Mouse (Mus musculus): ENCODE measurements around the gene Senp6. TPM values are rescaled to one million over a fixed set of nuclear protein-coding genes. Genes with fewer than 3 reads are reported as not detected.

The Senp6 gene
- polyA plus RNA-seq, 1 experiment: 15.5 TPM

GRCm38 (mm10) chr9:80155277-80155676 is 88.6 kb downstream of the Senp6 start:
- H3K79me2 ChIP-seq (ENCODE audit: control insufficient read depth, insufficient read depth): no peaks in the 10 kb centered on the region
- H3K4me3 ChIP-seq (ENCODE audit: insufficient read depth, poor library complexity, severe bottlenecking): no peak overlapping the region
- H3K36me3 ChIP-seq (ENCODE audit: control insufficient read depth, insufficient read depth): no peaks in the 10 kb centered on the region
- no peak for TF ChIP-seq CTCF (IDR thresholded peaks at IDR 0.05; ENCODE audit: control insufficient read depth, insufficient read depth, insufficient read length)
- TF ChIP-seq MYOG (IDR thresholded peaks at IDR 0.05; ENCODE audit: control insufficient read depth, extremely low read depth, insufficient read length): no peak
- TF ChIP-seq MAX (IDR thresholded peaks at IDR 0.05): no peak
- TF ChIP-seq USF1 (IDR thresholded peaks at IDR 0.05; ENCODE audit: low read depth): no peak
- no peak for TF ChIP-seq MYOD1 (IDR thresholded peaks at IDR 0.05; ENCODE audit: control insufficient read depth, insufficient read length, low read depth)
- no peak for TF ChIP-seq CEBPB (IDR thresholded peaks at IDR 0.05; ENCODE audit: low read depth)
- TF ChIP-seq FOSL1 (IDR thresholded peaks at IDR 0.05; ENCODE audit: insufficient read depth, low read length, poor library complexity, severe bottlenecking): no peak
- H3K79me3 ChIP-seq (ENCODE audit: low read depth): no peaks in the 10 kb centered on the region
- H3ac ChIP-seq (ENCODE audit: control insufficient read depth, insufficient read length, low read depth): no peak overlapping the region
- H3K27me3 ChIP-seq (ENCODE audit: control insufficient read depth, insufficient read depth, insufficient read length): no peaks in the 10 kb centered on the region

GRCm38 (mm10) chr9:80156780-80157179 is 90.1 kb downstream of the Senp6 start:
- TF ChIP-seq FOSL1 (IDR thresholded peaks at IDR 0.05; ENCODE audit: insufficient read depth, low read length, poor library complexity, severe bottlenecking) (no peak), MYOD1 (IDR thresholded peaks at IDR 0.05; ENCODE audit: control insufficient read depth, insufficient read length, low read depth) (no peak)
- Histone ChIP-seq H3K79me2 (ENCODE audit: control insufficient read depth, insufficient read depth) (no peaks in the 10 kb centered on the region), H3K79me3 (ENCODE audit: low read depth) (no peaks in the 10 kb centered on the region), H3K4me3 (ENCODE audit: insufficient read depth, poor library complexity, severe bottlenecking) (no peak overlapping the region), H3K36me3 (ENCODE audit: control insufficient read depth, insufficient read depth) (no peaks in the 10 kb centered on the region), H3K27me3 (ENCODE audit: control insufficient read depth, insufficient read depth, insufficient read length) (no peaks in the 10 kb centered on the region), H3ac (ENCODE audit: control insufficient read depth, insufficient read length, low read depth) (no peak overlapping the region)

- H3K79me2 ChIP-seq (ENCODE audit: control insufficient read depth, insufficient read depth): no peaks in the 10 kb centered on the region
- H3K36me3 ChIP-seq (ENCODE audit: control insufficient read depth, insufficient read depth): no peaks in the 10 kb centered on the region
- no peak overlapping the region for H3ac ChIP-seq (ENCODE audit: control insufficient read depth, insufficient read length, low read depth)
- H3K79me3 ChIP-seq (ENCODE audit: low read depth): no peaks in the 10 kb centered on the region
- TF ChIP-seq MYOG (IDR thresholded peaks at IDR 0.05; ENCODE audit: control insufficient read depth, extremely low read depth, insufficient read length) (no peak), MAX (IDR thresholded peaks at IDR 0.05) (no peak), USF1 (IDR thresholded peaks at IDR 0.05; ENCODE audit: low read depth) (no peak), MYOD1 (IDR thresholded peaks at IDR 0.05; ENCODE audit: control insufficient read depth, insufficient read length, low read depth) (no peak), FOSL1 (IDR thresholded peaks at IDR 0.05; ENCODE audit: insufficient read depth, low read length, poor library complexity, severe bottlenecking) (no peak), CEBPB (IDR thresholded peaks at IDR 0.05; ENCODE audit: low read depth) (no peak), CTCF (IDR thresholded peaks at IDR 0.05; ENCODE audit: control insufficient read depth, insufficient read depth, insufficient read length) (no peak)
- H3K4me3 ChIP-seq (ENCODE audit: insufficient read depth, poor library complexity, severe bottlenecking): no peak overlapping the region
- no peaks in the 10 kb centered on the region for H3K27me3 ChIP-seq (ENCODE audit: control insufficient read depth, insufficient read depth, insufficient read length)
These were observed 91.2 kb downstream of the Senp6 start for GRCm38 (mm10) chr9:80157840-80158465.

GRCm38 (mm10) chr9:80158937-80159336 is 92.2 kb downstream of the Senp6 start:
- H3K27me3 ChIP-seq (ENCODE audit: control insufficient read depth, insufficient read depth, insufficient read length): no peaks in the 10 kb centered on the region
- H3K4me3 ChIP-seq (ENCODE audit: insufficient read depth, poor library complexity, severe bottlenecking): no peak overlapping the region
- H3K36me3 ChIP-seq (ENCODE audit: control insufficient read depth, insufficient read depth): no peaks in the 10 kb centered on the region
- no peak overlapping the region for H3ac ChIP-seq (ENCODE audit: control insufficient read depth, insufficient read length, low read depth)
- no peaks in the 10 kb centered on the region for H3K79me3 ChIP-seq (ENCODE audit: low read depth)
- no peak for TF ChIP-seq CEBPB (IDR thresholded peaks at IDR 0.05; ENCODE audit: low read depth)
- TF ChIP-seq MYOD1 (IDR thresholded peaks at IDR 0.05; ENCODE audit: control insufficient read depth, insufficient read length, low read depth): no peak
- no peak for TF ChIP-seq FOSL1 (IDR thresholded peaks at IDR 0.05; ENCODE audit: insufficient read depth, low read length, poor library complexity, severe bottlenecking)
- TF ChIP-seq CTCF (IDR thresholded peaks at IDR 0.05; ENCODE audit: control insufficient read depth, insufficient read depth, insufficient read length): no peak
- no peak for TF ChIP-seq MYOG (IDR thresholded peaks at IDR 0.05; ENCODE audit: control insufficient read depth, extremely low read depth, insufficient read length)
- no peak for TF ChIP-seq USF1 (IDR thresholded peaks at IDR 0.05; ENCODE audit: low read depth)
- TF ChIP-seq MAX (IDR thresholded peaks at IDR 0.05): no peak
- no peaks in the 10 kb centered on the region for H3K79me2 ChIP-seq (ENCODE audit: control insufficient read depth, insufficient read depth)

GRCm38 (mm10) chr9:80161451-80161850 is 94.7 kb downstream of the Senp6 start:
- no peaks in the 10 kb centered on the region for H3K36me3 ChIP-seq (ENCODE audit: control insufficient read depth, insufficient read depth)
- no peaks in the 10 kb centered on the region for H3K27me3 ChIP-seq (ENCODE audit: control insufficient read depth, insufficient read depth, insufficient read length)
- no peaks in the 10 kb centered on the region for H3K79me2 ChIP-seq (ENCODE audit: control insufficient read depth, insufficient read depth)
- no peak overlapping the region for H3ac ChIP-seq (ENCODE audit: control insufficient read depth, insufficient read length, low read depth)
- TF ChIP-seq MYOG (IDR thresholded peaks at IDR 0.05; ENCODE audit: control insufficient read depth, extremely low read depth, insufficient read length) (no peak), MAX (IDR thresholded peaks at IDR 0.05) (no peak), USF1 (IDR thresholded peaks at IDR 0.05; ENCODE audit: low read depth) (no peak), CEBPB (IDR thresholded peaks at IDR 0.05; ENCODE audit: low read depth) (no peak), CTCF (IDR thresholded peaks at IDR 0.05; ENCODE audit: control insufficient read depth, insufficient read depth, insufficient read length) (no peak), MYOD1 (IDR thresholded peaks at IDR 0.05; ENCODE audit: control insufficient read depth, insufficient read length, low read depth) (no peak)
- no peak overlapping the region for H3K4me3 ChIP-seq (ENCODE audit: insufficient read depth, poor library complexity, severe bottlenecking)
- no peaks in the 10 kb centered on the region for H3K79me3 ChIP-seq (ENCODE audit: low read depth)

- Histone ChIP-seq H3K79me2 (ENCODE audit: control insufficient read depth, insufficient read depth) (no peaks in the 10 kb centered on the region), H3ac (ENCODE audit: control insufficient read depth, insufficient read length, low read depth) (no peak overlapping the region), H3K4me3 (ENCODE audit: insufficient read depth, poor library complexity, severe bottlenecking) (no peak overlapping the region), H3K79me3 (ENCODE audit: low read depth) (no peaks in the 10 kb centered on the region), H3K36me3 (ENCODE audit: control insufficient read depth, insufficient read depth) (no peaks in the 10 kb centered on the region), H3K27me3 (ENCODE audit: control insufficient read depth, insufficient read depth, insufficient read length) (no peaks in the 10 kb centered on the region)
- TF ChIP-seq MYOD1 (IDR thresholded peaks at IDR 0.05; ENCODE audit: control insufficient read depth, insufficient read length, low read depth) (no peak), CEBPB (IDR thresholded peaks at IDR 0.05; ENCODE audit: low read depth) (no peak), MYOG (IDR thresholded peaks at IDR 0.05; ENCODE audit: control insufficient read depth, extremely low read depth, insufficient read length) (no peak), CTCF (IDR thresholded peaks at IDR 0.05; ENCODE audit: control insufficient read depth, insufficient read depth, insufficient read length) (no peak), FOSL1 (IDR thresholded peaks at IDR 0.05; ENCODE audit: insufficient read depth, low read length, poor library complexity, severe bottlenecking) (no peak), MAX (IDR thresholded peaks at IDR 0.05) (no peak), USF1 (IDR thresholded peaks at IDR 0.05; ENCODE audit: low read depth) (no peak)
These were observed 96.5 kb downstream of the Senp6 start for GRCm38 (mm10) chr9:80163126-80163723.
